Mouse (Mus musculus) layer of hippocampus, postnatal 10 days (tissue): ENCODE data around the gene Gm13694. TPM values are rescaled to one million over a fixed set of nuclear protein-coding genes. Genes with fewer than 3 reads are reported as not detected.
"Not testable (repeated sequence)": the region's sequence is repeated elsewhere in the genome, so short reads cannot be mapped to it uniquely, and the experiment has no call there.

Experiments used
- DNase-seq, 2 experiments: peaks; one replicate each; pipeline ENCODE4 v3.0.0; 2021; ENCODE audit warnings: low spot score in 2 of 2
- long read RNA-seq: library from polyadenylated mRNA; stranded (forward); transcript quantifications from one replicate; pipeline ENCODE4 v2.0.0, GENCODE M21; 2023
- total RNA-seq, 2 experiments: library from RNA; stranded (reverse); gene quantifications; 2 replicates each; pipeline ENCODE4 v1.2.3; 2021

Gm13694 gene
- total RNA-seq = 1 to 10 TPM; 1.4 to 1.7 TPM
- long read RNA-seq = 0 reads

DNA sequence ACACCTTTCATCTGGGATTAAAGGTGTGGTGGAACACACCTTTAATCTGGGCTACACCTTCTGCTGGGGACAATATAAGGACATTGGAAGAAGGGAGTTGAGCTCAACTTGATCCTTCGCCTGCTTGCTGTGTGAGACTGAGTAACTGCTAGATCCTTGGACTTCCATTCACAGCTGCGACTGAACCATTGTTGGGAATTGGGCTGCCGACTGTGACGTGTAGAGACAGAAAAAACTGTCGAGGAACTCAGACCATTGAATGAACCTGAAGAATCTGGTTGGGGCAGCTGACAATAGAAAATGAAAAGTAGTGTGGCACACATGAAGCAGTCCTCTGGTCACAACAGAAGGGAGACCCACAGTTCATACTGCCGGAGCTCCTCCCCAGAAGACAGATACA lies at the start of gene Gm13694:
Gm13694 (plus strand) TSS at position 301 of the 400 bp plus-strand sequence.
- DNase-seq = not testable (repeated sequence)

DNA sequence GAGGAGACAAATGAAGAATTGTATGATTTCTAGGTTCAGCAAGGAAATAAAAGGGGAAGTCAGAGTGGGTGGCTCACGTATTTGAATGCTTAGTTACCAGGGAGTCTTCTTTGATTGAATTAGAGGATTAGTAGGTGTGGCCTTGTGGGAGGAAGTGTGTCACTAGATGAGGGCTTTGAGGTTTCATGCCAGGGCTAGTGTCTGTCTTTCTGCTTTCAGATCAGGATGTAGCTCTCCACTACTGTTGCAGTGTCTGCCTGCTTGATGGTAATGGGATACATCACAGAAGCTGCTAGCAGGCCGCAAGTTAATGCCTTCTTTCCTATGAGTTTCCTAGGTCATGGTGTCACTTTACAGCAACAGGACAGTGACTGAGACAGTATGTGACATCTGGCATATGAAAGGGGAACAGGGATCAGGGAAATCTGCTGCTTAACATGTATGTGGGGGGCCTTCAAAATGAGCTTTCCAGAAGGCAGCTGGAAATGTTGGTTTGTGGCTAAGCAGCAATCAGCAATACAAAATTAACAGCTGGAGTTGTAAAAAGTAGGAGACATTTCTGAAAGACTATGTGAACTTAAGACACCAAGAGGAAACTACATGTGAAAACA lies 49.1 kb upstream of the Gm13694 start:
- DNase-seq = no peak

DNA sequence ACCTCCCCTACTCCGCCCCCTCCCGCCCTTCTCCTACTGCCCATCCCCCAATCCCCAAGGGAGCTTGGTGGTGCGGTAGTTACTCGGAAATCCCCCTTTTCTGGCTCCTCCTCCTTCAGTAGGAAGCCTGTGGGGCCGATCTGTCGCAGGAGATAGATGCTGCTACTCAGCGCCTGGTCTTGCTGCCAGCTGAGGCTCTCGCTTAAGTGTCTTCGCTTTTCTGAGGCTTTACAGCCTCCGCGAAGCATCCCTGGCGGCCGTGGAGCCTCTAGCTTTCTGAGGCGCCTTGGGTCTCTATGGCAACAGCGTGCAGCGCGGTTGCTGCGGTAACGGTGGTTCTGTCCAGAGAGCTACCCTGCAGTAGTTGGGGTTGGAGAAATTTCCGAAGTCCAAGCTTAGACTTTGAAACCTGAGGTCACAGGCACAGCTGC lies 37.8 kb upstream of the Gm13694 start, which contains the start of gene Zswim2:
Zswim2 (minus strand) TSS at position 298 of the 431 bp plus-strand sequence.
- DNase-seq = peak; percentile 73 to 79

DNA sequence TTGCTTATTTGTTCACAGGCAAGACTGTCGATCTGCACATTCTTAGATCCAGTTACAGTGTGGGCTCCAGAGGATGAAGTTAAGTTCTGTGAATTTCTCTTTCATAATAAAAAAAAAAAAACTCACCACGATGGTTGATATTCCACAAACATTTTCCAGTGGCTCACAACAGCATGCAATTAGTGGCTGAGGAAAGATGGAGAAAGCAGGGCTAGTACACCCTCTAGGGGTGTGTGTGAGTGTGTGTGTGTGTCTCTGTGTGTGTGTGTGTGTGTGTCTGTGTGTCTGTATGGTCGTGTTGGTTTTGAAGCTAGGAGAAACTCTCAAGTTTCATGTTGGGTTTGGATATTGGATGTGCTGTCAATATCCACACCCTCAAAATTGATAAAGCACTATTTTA lies 37.4 kb upstream of the Gm13694 start:
- no peak for DNase-seq

DNA sequence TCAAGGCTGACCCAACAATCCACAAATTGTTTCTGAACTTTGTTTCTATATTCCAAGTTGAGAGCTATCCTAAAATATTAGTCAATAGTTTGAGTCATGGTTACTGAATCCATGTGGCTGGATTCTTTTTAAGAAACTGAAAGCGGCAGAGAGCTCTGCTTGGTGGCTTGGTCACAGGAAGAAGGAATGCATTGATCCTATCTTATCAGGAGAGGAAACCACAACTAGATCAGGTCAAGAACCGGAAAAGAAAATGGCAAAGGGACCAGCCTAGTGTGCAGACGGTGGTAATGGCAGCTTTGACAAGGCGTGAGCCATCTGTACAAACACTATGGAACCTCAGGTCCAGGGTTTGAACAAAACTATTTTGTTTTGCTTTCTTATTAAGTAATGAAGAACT lies 36.9 kb upstream of the Gm13694 start:
- DNase-seq = no peak

DNA sequence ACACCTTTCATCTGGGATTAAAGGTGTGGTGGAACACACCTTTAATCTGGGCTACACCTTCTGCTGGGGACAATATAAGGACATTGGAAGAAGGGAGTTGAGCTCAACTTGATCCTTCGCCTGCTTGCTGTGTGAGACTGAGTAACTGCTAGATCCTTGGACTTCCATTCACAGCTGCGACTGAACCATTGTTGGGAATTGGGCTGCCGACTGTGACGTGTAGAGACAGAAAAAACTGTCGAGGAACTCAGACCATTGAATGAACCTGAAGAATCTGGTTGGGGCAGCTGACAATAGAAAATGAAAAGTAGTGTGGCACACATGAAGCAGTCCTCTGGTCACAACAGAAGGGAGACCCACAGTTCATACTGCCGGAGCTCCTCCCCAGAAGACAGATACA lies 23.3 kb upstream of the Gm13694 start, which contains the start of gene Gm13698:
Gm13698 (plus strand) TSS at position 301 of the 400 bp plus-strand sequence.
- DNase-seq = not testable (repeated sequence)

DNA sequence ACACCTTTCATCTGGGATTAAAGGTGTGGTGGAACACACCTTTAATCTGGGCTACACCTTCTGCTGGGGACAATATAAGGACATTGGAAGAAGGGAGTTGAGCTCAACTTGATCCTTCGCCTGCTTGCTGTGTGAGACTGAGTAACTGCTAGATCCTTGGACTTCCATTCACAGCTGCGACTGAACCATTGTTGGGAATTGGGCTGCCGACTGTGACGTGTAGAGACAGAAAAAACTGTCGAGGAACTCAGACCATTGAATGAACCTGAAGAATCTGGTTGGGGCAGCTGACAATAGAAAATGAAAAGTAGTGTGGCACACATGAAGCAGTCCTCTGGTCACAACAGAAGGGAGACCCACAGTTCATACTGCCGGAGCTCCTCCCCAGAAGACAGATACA lies 17.5 kb upstream of the Gm13694 start, which contains the start of gene Gm13693:
Gm13693 (plus strand) TSS at position 301 of the 400 bp plus-strand sequence.
- DNase-seq = not testable (repeated sequence)

DNA sequence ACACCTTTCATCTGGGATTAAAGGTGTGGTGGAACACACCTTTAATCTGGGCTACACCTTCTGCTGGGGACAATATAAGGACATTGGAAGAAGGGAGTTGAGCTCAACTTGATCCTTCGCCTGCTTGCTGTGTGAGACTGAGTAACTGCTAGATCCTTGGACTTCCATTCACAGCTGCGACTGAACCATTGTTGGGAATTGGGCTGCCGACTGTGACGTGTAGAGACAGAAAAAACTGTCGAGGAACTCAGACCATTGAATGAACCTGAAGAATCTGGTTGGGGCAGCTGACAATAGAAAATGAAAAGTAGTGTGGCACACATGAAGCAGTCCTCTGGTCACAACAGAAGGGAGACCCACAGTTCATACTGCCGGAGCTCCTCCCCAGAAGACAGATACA lies 11.7 kb upstream of the Gm13694 start, which contains the start of gene Gm13695:
Gm13695 (plus strand) TSS at position 301 of the 400 bp plus-strand sequence.
- not testable (repeated sequence) for DNase-seq

DNA sequence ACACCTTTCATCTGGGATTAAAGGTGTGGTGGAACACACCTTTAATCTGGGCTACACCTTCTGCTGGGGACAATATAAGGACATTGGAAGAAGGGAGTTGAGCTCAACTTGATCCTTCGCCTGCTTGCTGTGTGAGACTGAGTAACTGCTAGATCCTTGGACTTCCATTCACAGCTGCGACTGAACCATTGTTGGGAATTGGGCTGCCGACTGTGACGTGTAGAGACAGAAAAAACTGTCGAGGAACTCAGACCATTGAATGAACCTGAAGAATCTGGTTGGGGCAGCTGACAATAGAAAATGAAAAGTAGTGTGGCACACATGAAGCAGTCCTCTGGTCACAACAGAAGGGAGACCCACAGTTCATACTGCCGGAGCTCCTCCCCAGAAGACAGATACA lies 5.9 kb upstream of the Gm13694 start, which contains the start of gene Gm13696:
Gm13696 (plus strand) TSS at position 301 of the 400 bp plus-strand sequence.
- not testable (repeated sequence) for DNase-seq

DNA sequence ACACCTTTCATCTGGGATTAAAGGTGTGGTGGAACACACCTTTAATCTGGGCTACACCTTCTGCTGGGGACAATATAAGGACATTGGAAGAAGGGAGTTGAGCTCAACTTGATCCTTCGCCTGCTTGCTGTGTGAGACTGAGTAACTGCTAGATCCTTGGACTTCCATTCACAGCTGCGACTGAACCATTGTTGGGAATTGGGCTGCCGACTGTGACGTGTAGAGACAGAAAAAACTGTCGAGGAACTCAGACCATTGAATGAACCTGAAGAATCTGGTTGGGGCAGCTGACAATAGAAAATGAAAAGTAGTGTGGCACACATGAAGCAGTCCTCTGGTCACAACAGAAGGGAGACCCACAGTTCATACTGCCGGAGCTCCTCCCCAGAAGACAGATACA lies 5.7 kb downstream of the Gm13694 start, which contains the start of gene Gm13697:
Gm13697 (plus strand) TSS at position 301 of the 400 bp plus-strand sequence.
- not testable (repeated sequence) for DNase-seq

DNA sequence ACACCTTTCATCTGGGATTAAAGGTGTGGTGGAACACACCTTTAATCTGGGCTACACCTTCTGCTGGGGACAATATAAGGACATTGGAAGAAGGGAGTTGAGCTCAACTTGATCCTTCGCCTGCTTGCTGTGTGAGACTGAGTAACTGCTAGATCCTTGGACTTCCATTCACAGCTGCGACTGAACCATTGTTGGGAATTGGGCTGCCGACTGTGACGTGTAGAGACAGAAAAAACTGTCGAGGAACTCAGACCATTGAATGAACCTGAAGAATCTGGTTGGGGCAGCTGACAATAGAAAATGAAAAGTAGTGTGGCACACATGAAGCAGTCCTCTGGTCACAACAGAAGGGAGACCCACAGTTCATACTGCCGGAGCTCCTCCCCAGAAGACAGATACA lies 11.5 kb downstream of the Gm13694 start, which contains the start of gene Gm13691:
Gm13691 (plus strand) TSS at position 301 of the 400 bp plus-strand sequence.
- DNase-seq = not testable (repeated sequence)

DNA sequence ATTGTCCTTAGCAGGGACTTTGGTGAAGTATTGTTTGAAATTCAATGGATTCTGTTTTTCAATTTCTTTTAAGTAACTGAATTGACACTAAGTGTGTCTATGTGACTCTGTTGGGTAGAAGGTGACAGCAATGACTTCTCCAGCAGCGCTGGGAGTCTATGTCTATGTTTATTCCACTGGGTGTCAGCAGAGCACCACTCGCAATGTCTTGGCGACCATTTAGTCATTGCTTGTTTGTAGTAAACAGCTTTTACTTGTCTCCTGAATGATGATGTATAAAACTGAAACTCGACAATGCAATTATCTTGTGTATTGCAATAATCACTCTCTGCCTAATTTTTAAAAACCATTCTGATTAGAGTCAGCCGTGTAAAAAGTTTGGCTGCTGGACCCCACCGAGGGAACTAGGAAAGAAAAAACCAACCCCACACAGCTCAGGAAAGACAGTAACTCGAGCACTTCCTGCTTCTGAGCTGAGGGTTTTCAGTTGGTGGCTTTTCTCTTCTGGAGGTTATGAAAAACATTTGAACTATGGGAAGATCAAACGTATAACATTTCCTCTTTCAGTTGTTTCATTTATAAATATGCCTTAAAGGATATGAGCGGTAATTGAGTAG lies 15.0 kb downstream of the Gm13694 start:
- DNase-seq = peak in 1 of 2 experiments; percentile 14

DNA sequence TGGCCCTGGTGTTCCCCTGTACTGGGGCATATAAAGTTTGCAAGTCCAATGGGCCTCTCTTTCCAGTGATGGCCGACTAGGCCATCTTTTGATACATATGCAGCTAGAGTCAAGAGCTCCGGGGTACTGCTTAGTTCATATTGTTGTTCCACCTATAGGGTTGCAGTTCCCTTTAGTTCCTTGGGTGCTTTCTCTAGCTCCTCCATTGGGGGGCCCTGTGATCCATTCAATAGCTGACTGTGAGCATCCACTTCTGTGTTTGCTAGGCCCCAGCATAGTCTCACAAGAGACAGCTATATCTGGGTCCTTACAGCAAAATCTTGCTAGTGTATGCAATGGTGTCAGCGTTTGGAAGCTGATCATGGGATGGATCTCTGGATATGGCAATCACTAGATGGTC lies 15.8 kb downstream of the Gm13694 start:
- not testable (repeated sequence) for DNase-seq

DNA sequence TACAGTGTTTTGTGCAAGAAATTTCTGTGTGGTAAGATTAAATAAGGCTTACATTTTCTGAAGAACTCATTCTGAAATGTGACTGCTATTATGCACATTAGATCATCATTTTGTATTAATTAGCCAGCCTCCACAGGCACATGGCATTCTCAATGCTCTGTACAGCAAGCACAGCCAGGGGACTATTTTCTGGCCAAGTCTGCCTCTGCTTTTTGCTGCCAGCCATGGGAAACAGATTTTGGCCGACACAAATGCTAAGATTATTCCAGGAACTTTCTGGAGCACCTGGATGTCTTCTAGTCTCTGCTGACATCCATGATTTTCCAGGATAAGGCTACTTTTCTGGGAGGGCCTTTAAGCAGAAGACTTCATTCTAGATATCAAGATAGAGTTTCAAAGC lies 30.2 kb downstream of the Gm13694 start:
- DNase-seq = peak; percentile 26 to 48

DNA sequence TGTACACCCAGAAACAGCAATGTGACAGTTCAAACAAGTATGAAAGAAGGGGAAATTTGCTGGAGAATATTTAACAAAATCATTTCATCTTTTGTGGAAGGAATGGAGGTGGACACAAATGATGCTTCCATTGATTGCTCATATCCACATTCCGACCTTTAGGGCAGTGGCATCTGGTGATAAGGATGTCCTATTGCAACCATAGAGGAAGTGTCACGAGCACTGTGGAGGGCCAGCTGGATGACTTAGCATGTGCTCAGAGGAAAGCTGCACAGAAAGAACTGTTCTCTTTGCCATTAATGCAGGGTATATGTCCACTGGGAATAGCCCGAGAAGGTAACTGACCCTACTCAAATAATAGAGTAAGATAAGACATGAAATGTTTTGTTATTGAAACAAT lies 31.1 kb downstream of the Gm13694 start:
- DNase-seq = no peak

DNA sequence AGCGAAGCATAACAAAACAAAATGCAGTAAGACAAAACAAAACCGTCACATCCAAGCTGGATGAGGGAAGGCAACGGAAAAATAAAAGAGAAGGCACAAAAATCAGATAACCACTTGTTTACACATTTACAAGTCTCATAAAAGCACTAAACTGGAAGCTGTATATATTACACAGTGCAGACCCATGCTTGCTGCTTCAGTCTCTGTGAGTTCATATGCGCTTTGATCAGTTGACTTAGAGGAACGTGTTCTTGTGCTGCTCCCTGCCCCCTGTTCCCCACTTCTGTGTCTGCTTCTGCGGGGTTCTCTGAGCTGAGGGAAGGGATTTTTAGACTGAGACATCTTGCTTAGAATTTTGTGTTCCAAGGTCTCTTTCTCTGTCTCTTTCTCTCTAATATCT lies 35.8 kb downstream of the Gm13694 start:
- DNase-seq = no peak

DNA sequence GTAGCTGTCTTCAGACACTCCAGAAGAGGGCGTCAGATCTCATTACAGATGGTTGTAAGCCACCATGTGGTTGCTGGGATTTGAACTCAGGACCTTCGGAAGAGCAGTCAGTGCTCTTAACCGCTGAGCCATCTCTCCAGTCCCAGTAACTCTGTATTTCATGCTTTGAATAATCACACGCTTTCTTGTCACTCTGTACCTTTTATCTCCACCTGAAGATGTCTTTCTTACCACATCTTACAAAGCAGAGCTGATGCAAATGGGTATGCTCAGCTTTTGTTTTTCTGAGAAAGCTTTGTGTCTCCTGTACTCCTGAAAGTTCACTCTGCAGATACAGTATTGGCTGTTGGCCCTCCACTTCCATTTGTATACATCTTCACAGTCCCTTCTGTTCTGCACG lies 37.6 kb downstream of the Gm13694 start:
- not testable (repeated sequence) for DNase-seq

DNA sequence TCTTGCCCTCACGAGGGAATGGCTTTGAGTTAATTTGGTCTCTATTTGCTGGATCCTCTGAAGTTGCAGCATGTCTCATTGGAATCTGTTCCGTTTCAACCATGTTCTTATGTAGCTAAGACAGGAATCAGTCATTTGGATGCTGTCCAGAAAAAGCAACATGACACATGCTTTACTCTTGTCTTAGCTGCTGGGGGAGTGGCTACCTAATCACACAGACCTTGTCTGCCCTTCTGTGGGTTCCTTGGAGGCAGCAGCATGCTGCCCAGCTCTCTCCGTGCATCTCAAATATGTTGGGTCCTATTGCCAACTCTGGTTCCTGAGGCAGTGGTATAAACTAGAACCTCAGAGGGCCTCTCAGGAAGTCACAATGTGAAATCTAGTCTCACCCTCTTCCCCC lies 39.6 kb downstream of the Gm13694 start:
- no peak for DNase-seq

DNA sequence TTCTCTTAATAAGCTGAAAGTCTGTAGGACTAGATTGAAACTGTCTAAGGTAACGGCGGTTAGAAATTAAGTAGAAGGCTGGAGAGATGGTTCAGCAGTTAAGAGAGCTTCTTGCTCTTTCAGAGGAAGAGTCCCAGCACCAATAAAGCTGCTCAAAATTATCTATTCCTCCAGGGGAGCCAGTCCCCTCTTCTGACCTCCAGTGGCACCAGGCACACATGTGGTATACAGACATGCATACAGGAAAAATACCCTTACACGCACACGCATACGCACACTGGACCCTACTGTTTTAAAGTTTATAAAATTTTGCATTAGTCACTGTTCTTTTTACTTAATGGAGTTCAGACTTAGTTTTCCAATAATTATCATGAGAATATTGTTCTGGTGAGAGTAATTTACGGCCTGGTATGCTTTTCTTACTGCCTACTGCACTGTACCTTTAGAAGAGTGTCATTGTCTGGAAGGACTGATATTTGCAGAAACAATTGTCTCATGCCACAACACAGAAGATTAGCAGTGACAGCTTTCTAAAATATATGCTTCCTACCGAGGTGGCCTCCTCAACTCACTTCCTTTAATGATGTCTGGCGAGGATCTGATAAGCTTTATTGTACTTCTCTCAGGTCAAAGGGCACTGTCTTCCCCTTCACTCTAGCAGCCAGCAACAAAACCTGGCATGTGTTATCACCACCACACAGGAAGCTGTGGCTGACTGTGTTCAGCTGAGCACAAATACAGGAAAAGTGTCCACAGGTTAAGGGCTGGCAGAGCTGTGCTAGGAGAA lies 41.0 kb downstream of the Gm13694 start:
- DNase-seq = no peak

DNA sequence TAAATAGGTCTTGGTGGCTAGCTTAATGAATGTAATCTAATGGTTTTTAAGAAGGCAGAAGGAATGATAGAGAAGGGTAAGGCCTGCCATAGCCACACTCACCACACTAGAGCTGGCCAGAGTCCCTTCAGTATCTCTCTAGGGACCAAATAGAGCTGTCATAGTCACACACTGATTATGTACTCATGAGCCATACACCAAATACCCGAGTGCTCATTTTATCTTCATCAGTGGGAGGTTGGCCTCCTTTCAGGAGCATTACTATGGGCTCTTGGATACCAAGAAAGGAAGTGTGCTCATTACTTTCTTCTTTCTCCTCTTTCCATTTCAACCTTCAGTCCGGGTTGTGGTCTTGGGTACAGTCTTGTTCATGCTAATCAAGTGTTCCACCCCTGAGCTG lies 43.2 kb downstream of the Gm13694 start:
- no peak for DNase-seq

DNA sequence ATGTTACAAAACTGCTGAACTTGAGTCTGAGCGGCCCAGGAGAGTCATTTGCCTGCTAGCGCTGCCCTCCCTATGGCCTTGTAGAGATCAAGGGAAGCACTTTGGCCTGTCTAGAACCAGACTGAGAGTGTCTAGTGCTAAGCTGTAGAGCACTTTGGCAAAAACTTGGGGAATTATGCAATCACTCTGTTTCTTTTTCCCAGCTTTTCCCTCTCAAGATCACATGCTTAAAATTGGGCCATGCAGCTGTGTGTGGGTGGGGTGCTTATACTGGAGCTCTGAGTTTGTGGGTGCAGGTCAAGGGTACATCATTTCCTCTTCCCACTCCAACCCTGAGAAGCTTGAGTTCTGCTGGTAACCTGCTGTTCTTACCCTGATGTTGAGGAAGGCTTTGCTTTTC lies 44.2 kb downstream of the Gm13694 start:
- no peak for DNase-seq
